Mouse (Mus musculus): ENCODE data around the gene Ubiad1.

Gene Ubiad1

GRCm38 (mm10) chr4:148444250-148444967, at the start of gene Ubiad1:
Gene Ubiad1, minus strand, starts transcription at chr4:148444771.
- DNase-seq, result peak; percentile 66 to 67

DNA sequence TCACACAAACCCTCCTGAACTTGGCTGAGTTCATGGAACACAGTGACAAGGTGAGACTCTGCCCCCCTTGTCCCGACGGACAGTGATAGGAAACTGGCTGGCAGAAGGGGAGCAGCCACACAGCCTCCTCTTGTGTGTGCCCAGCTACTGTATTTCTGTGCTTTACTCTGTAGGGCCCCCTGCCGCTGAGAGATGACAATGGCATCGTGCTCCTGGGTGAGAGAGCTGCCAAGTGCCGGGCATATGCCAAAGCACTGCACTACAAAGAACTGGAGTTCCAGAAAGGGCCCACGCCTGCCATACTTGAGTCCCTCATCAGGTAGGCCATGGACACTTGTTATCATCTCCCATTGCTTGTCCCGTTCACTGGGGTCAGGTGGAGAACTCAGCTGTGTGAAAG, 46.9 kb upstream of the Ubiad1 start:
- no peak for DNase-seq

- DNase-seq, result no peak
These were observed 45.9 kb upstream of the Ubiad1 start for GRCm38 (mm10) chr4:148490502-148490901.

DNA sequence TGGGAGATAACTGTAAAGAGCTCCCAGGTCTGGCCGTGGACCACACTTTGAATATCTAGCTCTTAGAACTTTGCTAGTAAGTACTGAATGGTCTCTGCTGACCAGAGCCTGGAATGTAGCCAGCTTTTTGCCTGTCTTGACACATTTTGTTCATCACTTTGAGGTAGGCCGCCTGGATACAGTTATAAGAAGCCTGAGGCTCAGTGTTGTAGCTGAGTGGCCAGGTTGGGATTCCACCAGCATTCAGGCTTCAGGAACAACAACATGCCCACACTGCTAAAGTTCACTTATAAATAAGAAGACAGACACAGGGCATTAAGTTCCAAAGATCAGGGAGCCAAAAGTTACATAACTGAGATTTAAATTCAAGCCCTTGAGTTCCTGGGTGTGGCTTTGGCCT, 43.3 kb upstream of the Ubiad1 start:
- DNase-seq, result no peak

DNA sequence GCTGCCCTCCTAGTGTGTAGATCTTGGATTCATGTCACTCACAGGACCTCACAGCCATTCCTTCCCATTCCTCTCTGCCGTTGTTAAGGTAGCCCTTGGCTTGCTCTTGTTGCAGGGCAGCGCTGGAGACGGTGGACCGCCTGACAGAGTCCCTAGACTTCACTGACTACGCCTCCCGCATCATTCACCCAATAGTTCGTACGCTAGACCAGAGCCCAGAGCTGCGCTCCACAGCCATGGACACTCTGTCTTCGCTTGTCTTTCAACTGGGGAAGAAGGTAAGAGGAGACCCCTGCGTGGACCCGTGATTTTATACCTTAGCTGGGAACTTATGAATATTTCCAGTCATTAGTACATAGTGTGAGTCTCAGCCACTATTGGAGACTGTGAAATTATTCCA, 39.9 kb upstream of the Ubiad1 start:
- DNase-seq, result no peak

GRCm38 (mm10) chr4:148481557-148482168, 37.1 kb upstream of the Ubiad1 start:
- no peak for DNase-seq

- no peak for DNase-seq
These were observed 35.7 kb upstream of the Ubiad1 start for GRCm38 (mm10) chr4:148480245-148480644.

- no peak for DNase-seq
These were observed 28.9 kb upstream of the Ubiad1 start for GRCm38 (mm10) chr4:148473496-148473895.

DNA sequence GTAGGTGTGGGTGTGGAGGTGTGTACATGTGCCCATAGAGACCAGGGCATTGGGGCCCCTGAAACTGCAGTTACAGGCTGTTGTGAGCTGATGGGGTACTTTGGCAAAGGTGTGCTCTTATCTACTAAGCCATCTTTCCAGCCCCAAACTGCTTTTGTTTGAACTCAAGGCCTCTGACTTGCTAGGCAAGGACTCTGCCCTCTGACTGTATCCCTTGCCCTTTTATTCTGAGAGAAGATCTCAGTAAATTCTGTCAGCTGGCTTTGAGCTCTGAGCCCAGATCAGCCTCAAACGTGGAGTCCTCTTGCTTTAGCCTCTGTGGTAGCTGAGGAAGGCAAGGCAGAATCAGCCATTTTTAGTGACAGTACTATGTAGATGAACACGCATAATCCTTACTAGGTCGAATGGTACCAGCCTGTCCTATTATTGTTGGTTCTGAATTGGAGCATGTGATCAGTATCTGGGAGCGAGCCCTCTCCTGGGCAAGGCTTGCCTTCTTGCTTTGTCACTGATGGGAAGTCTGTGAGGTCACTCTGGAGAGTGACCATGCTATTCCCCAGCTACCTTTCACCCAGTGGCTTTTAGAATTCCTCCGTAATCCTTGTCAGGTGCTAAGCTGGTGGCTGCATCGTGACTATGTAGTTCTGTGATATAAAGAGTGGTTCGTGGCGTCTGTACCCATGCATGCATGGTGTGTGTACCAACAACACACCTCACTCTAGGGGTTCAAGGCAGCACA, 28.0 kb upstream of the Ubiad1 start:
- no peak for DNase-seq

GRCm38 (mm10) chr4:148471363-148471806, 26.8 kb upstream of the Ubiad1 start:
- DNase-seq, result no peak

DNA sequence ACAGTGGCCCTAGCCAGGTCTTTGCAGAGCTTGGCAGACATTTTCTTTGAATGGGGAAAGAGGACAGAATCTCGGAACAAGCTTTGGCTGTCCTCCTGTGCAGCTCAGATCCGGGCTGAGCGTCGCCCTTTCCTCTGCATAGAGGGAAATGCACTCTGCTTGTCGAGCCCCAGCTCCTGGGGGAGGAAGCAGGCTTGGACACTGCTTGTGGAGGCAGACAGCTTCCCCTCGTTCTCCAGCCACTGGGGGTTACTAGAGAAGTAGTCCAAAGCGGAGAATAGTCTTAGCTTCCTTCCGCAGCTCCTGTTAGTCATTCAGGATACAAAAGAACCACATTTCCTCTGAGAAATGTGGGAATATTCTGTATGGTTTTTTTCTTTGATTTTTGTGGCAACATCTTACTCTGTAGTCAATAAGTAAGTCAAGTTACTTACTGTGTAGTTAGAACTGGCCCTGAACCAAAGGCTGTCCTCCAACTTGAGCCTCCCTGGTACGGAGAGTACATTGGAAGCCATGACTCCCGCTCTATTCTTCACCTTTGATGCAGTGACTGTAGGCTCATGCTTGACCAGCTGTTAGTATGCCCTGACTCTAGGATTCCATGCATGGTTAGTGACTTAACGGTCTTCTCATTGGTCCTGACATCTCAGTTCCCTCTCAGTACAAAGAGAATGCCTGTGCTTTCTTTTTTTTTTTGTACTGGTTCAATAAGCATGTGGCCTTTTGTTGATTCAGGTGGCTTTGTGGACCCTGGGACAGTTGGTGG, 25.1 kb upstream of the Ubiad1 start:
- no peak for DNase-seq

DNA sequence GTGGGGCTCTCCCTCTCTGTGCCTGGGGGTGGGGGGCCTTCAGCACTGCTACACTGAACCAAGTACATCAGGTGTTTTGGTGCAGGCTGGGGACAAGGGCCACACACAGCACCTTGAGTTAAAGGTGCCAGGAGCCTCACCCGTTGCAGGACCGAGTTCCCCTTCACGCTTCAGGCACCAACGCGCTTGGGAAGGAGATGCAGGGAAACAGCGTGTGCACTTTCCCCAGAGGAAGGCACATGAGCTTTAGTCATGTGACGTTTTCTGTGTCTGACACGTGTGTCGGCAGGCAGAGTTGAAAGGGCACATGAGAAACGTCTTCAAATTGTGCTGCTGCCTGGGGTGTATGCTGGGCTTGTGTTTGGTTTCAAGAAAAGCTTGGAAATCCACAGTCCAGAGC, 23.8 kb upstream of the Ubiad1 start:
- no peak for DNase-seq

DNA sequence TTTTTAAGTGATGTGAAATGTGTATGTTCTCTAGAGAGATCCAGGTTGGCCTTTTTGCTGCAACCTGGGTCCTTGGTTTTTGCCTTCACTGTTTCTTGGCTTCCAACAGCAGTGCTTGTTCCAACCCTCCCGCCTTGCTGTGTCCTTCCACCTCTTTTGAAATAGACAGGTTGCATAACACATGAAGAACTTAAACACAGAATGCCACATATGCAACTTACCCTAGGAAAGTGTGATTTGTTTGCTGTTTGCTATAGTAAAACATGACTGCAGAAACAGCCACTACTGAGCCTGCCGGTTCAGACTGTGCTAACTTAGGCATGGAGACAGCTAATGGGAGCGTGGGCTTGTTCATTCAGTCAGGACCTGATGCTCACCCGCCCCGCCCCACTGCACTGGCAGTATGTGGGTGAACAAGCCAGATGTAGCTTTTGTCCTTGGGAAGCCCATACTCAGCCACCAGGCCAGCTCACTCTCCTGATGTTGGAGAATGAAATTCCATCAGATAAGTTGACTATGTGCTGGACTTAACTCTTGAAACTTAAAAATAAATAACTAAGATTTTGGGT, 22.0 kb upstream of the Ubiad1 start:
- DNase-seq, result no peak

DNA sequence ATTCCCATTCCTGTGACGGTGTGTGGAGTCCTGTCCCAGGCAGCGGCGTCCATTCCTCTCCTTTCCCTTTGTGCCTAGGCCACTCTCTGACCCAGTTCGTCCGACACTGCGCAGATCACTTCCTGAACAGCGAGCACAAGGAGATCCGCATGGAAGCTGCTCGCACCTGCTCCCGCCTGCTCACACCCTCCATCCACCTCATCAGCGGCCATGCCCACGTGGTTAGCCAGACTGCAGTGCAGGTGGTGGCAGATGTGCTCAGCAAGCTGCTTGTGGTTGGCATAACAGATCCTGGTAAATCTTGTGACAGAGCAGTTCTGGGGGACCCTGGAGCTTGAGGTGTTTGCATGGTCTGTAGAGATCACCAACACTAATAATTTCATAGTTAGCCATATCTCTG, 20.3 kb upstream of the Ubiad1 start:
- DNase-seq, result peak in 1 of 2 experiments; percentile 25

DNA sequence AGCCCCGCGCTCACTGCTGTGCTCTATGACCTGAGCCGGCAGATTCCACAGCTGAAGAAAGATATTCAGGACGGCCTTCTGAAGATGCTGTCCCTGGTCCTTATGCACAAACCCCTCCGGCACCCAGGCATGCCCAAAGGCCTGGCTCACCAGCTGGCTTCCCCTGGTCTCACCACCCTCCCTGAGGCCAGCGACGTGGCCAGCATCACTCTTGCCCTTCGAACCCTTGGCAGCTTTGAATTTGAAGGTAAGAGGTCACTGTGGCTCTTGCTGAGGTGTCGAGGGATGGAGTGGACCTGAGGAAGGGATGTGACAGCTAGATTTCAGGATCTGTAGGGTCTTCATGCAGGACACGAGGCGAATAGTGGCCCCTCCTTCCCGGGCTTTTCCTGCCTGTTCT, 19.7 kb upstream of the Ubiad1 start:
- DNase-seq, result no peak

- DNase-seq, result no peak
These were observed 18.8 kb upstream of the Ubiad1 start for GRCm38 (mm10) chr4:148463208-148463960.

- no peak for DNase-seq
These were observed 18.1 kb upstream of the Ubiad1 start for GRCm38 (mm10) chr4:148462717-148463116.

DNA sequence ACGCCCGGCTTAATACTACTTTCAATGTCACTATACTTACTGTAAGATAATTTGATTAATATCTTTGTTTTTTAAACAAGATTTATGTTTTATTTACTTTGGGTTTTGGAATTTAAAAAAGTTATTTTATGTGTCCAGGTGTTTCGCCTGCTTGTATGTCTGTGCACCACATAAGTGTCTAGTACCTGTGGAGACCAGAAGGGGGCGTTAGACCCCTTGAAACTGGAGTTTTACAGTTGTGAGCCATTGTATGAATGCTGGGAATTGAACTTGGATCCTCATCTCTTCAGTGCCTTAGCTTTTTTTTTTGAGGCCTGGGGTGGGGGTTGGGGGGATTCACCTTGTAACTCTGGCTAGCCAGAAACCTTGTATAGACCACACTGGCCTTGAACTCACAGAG, 17.2 kb upstream of the Ubiad1 start:
- no peak for DNase-seq

DNA sequence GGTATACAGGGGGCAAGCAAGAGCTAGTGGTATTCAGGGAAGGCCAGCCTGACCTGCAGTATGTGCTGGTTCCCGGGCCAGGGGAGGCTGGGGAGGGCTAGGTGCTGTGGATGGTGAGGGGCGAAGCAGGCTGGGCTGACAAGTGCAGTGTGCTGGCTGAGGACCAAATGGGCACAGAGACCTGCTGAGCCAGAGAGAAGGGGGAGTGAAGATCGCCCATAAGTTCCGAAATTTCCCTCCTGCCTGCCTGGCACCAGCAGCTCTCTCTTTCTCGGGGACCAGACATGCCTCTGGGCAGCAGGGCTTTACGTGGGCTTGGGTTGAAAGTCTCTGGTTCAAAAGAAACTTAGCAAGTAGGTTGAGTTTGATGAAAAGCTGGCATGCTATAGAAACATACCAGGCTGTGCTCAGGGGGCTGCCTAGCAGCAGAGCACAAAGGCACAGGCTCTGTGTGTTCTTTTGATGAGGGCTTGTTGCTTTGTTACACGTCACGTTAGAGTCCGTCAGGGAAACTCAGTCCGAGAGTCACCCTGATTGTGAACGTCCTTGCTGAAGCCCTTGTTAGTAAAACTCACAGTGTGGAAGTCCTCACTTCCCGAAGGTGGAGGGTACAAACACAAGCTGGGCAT, 16.2 kb upstream of the Ubiad1 start:
- DNase-seq, result no peak

GRCm38 (mm10) chr4:148455477-148456025, 11.0 kb upstream of the Ubiad1 start:
- no peak for DNase-seq

DNA sequence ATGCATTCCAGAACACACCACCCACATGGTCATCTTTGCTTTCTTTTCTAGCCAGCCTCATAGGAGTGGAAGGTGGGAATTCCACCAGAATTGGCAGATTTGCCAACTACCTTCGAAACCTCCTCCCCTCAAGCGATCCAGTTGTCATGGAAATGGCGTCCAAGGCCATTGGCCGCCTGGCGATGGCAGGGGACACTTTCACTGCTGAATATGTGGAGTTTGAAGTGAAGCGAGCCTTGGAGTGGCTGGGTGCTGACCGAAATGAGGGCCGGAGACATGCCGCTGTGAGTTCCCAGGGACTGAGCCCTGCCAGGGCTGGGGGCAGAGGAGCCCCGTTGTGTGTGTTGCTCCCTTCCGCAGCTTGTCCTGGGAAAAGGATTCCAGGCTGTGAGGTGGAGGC, 9.1 kb upstream of the Ubiad1 start:
- DNase-seq, result no peak
